Mouse (Mus musculus): ENCODE measurements at regions not wholly inside any gene's neighbourhood (a gene's known extent, or its start where the extent isn't known, plus 50 kb on each side); places are given as distances from the start of the nearest gene placed in this dataset.
A peak's percentile ranks its signal among the peaks of the same experiment; 100 is the strongest.

DNA sequence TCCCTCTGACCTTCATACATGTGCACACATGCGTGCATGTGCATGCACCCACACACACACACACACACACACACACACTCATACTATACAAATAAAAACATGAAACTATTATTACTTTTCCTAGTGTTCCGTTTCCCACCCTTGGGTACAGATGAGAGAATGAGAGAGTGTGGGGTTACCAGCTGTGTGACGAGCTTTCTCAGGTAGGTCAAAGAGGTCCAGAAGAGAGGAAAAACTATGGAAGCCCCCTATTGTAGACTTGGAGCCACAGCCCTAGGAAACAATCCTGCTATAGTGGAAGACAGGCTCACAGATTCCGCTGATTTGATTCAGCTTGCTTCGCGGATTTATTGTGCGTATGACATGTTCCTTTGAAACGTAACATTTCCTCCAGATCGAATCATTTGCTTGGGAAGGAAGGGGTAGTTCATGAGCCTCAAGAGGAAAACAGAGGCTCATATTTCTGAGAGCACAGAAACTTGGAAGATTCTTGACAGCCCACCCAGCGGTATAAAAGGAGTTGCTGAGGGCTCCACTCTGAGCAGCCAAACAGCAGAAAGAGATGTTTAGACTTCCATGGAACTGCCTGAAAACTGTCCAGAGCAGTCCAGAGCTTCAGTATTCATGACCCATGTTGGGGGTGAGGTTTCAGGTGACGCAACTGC lies 2486.9 kb upstream of the 5930422O12Rik start:
- no peaks in the 10 kb centered on the region for H3K36me3 ChIP-seq (replicated peaks; ENCODE audit: insufficient read depth, low read length)
- no peaks in the 10 kb centered on the region for H3K27me3 ChIP-seq (ENCODE audit: insufficient read depth, low read length)
- H3K4me3 ChIP-seq (ENCODE audit: low read depth, low read length), result no peak overlapping the region
- H3K27ac ChIP-seq (ENCODE audit: low read depth), result no peak overlapping the region
- 76% methylated on average over 11 of the region's 11 CpGs for WGBS (ENCODE audit: insufficient replicate concordance)
- no peaks in the 10 kb centered on the region for H3K9me3 ChIP-seq (ENCODE audit: low read length)
- TF ChIP-seq EP300 (IDR thresholded peaks at IDR 0.05; ENCODE audit: low read depth) (no peak), CTCF (IDR thresholded peaks at IDR 0.05; ENCODE audit: low read depth) (no peak)
- no peak overlapping the region for H3K9ac ChIP-seq (replicated peaks)
- DNase-seq, result no peak
- H3K4me2 ChIP-seq (ENCODE audit: low read depth, low read length), result no peak overlapping the region
- no peak for ATAC-seq
- H3K4me1 ChIP-seq (ENCODE audit: insufficient read depth), result no peaks in the 10 kb centered on the region

DNA sequence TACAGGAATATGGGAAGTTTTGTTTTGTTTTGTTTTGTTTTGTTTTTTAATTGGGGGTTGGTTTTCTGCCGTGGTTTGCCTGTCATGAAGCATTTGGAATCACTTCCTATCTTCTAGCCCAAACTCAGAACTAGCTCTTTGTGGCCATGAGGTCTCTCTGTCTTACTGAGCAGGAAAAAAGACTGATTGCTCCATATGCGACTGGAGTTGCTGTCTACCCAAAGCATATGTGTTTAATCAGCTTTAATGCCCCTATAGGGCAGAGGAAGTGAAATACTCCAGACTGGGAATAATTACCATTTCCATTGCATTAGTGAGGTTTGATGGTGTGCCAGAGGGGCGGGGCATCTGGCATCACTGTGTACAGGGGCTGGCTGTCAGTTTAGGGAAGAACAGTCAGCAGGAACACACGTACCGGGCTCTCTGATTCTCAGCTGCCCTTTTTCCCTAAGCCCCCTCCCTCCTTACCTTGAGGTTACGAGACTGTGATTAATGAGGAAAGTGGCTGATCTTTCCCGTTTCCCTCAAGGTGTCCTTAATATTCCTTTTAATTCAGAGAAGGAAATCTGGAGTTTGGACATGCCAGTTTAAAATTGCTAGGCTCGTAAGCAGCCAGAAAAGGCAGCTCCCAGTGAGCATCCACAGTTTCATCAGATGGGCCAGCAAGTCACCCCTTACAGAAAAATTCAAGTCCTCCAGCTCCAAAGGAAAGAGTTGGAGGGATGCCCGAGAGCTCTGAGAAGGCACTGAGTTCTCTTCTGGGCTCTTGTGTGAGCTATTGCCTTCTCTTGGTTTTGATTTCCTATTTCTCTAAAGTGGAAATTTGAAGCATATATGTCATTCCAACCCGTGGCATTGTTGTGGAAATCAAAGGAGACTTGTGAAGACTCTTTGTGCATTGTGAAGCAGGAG lies 2482.1 kb upstream of the 5930422O12Rik start:
- WGBS (ENCODE audit: insufficient replicate concordance), result 60% methylated on average over 10 of the region's 10 CpGs
- Histone ChIP-seq H3K4me2 (ENCODE audit: low read depth, low read length) (no peak overlapping the region), H3K9me3 (ENCODE audit: low read length) (no peaks in the 10 kb centered on the region), H3K4me3 (ENCODE audit: low read depth, low read length) (no peak overlapping the region), H3K27ac (ENCODE audit: low read depth) (no peak overlapping the region), H3K9ac (replicated peaks) (no peak overlapping the region), H3K27me3 (ENCODE audit: insufficient read depth, low read length) (no peaks in the 10 kb centered on the region), H3K4me1 (ENCODE audit: insufficient read depth) (no peaks in the 10 kb centered on the region), H3K36me3 (replicated peaks; ENCODE audit: insufficient read depth, low read length) (no peaks in the 10 kb centered on the region)
- no peak for TF ChIP-seq EP300 (IDR thresholded peaks at IDR 0.05; ENCODE audit: low read depth)
- TF ChIP-seq CTCF (IDR thresholded peaks at IDR 0.05; ENCODE audit: low read depth), result no peak
- ATAC-seq (no peak), DNase-seq (no peak)

DNA sequence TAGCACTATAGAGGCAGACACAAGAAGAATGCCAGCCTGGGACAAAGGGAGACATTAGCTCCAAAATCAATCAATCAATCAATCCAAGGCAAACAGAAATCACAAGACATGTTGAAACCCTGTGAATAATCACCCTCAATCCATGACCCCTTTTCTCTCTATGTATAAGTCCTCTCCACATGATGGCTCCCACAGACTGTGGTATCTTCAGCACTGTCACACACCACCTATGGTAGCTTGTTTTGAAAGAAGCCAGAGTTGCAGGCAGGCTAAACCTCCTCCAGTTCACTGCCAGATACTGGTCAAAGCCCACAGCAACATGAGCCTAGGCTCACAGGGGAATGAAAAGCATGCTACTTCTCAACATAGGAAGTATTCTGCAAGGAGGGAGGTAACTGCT lies 2475.7 kb upstream of the 5930422O12Rik start:
- Histone ChIP-seq H3K27me3 (ENCODE audit: insufficient read depth, low read length) (no peaks in the 10 kb centered on the region), H3K9me3 (ENCODE audit: low read length) (no peaks in the 10 kb centered on the region), H3K4me1 (ENCODE audit: insufficient read depth) (no peaks in the 10 kb centered on the region), H3K9ac (replicated peaks) (no peak overlapping the region), H3K4me2 (ENCODE audit: low read depth, low read length) (no peak overlapping the region), H3K36me3 (replicated peaks; ENCODE audit: insufficient read depth, low read length) (no peaks in the 10 kb centered on the region), H3K4me3 (ENCODE audit: low read depth, low read length) (no peak overlapping the region), H3K27ac (ENCODE audit: low read depth) (no peak overlapping the region)
- no peak for DNase-seq
- peak; percentile 51; the same call in 1 of the 2 replicates for ATAC-seq
- TF ChIP-seq CTCF (IDR thresholded peaks at IDR 0.05; ENCODE audit: low read depth) (peak; percentile 14; the same call in 1 of the 2 replicates), EP300 (IDR thresholded peaks at IDR 0.05; ENCODE audit: low read depth) (no peak)

DNA sequence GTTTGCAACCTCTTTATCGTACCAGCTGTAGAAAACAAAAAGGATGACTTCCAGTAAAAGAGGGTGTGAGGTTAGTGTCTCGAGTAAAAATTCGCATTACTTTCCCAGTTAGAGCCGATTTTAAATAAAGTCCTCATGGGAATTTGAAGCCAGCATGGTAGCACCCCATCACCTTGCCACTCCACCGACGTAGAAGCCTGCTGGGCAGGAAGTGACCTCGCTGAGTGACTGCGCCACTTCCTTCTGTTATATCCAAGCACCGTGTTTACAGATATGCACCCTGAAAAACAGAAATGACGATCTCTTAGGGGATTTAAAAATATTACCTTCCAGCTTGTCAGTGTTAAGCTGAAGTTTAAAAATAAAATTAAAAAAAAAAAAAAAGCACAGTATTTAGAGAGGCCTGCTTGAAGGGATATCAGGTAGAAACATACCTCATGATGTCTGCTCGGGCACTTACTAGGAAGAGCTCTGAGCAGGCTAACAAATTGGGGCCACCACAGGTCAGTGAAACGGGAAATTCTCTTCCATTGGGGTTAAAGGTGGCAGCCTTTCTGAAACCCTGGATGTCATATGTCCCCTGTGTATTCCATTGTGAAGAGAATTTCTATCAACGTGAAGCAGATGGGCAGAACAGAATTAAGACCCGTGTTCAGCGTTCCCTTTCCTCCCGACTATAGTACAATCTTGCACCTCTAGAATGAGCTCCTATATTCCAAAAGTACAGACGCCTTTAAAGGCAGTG lies 2468.9 kb upstream of the 5930422O12Rik start:
- H3K4me2 ChIP-seq (ENCODE audit: low read depth, low read length), result peak overlapping the region; percentile 49
- H3K27me3 ChIP-seq (ENCODE audit: insufficient read depth, low read length), result no peaks in the 10 kb centered on the region
- H3K27ac ChIP-seq (ENCODE audit: low read depth), result no peak overlapping the region
- H3K9ac ChIP-seq (replicated peaks), result no peak overlapping the region
- no peak for ATAC-seq
- H3K36me3 ChIP-seq (replicated peaks; ENCODE audit: insufficient read depth, low read length), result no peaks in the 10 kb centered on the region
- TF ChIP-seq CTCF (IDR thresholded peaks at IDR 0.05; ENCODE audit: low read depth) (no peak), EP300 (IDR thresholded peaks at IDR 0.05; ENCODE audit: low read depth) (no peak)
- H3K9me3 ChIP-seq (ENCODE audit: low read length), result no peaks in the 10 kb centered on the region
- no peaks in the 10 kb centered on the region for H3K4me1 ChIP-seq (ENCODE audit: insufficient read depth)
- 39% methylated on average over 17 of the region's 17 CpGs for WGBS (ENCODE audit: insufficient replicate concordance)
- H3K4me3 ChIP-seq (ENCODE audit: low read depth, low read length), result no peak overlapping the region
- no peak for DNase-seq

DNA sequence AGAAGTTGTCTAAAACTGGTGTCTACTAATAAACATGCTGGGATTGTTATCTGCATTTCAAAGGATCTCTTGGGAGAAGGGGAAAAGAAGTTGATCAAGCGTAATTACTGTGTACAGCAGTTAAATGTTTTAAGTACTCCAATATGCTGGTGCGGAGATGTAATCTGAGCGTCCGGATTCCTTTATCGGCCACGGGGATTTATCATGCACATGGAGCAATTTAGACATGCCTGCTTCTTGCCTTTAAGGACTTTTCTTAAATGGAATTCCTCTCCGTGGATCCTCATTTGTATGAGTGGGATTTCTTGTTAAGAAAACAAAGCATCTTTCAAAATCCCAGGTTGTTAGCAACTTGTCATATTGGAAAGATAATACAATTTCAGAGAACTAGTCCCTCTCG lies 2468.0 kb upstream of the 5930422O12Rik start:
- Histone ChIP-seq H3K4me2 (ENCODE audit: low read depth, low read length) (no peak overlapping the region), H3K27ac (ENCODE audit: low read depth) (no peak overlapping the region), H3K4me1 (ENCODE audit: insufficient read depth) (no peaks in the 10 kb centered on the region), H3K4me3 (ENCODE audit: low read depth, low read length) (no peak overlapping the region), H3K27me3 (ENCODE audit: insufficient read depth, low read length) (no peaks in the 10 kb centered on the region), H3K9me3 (ENCODE audit: low read length) (no peaks in the 10 kb centered on the region), H3K9ac (replicated peaks) (no peak overlapping the region), H3K36me3 (replicated peaks; ENCODE audit: insufficient read depth, low read length) (no peaks in the 10 kb centered on the region)
- WGBS (ENCODE audit: insufficient replicate concordance), result 80% methylated on average over 8 of the region's 8 CpGs
- DNase-seq, result no peak
- TF ChIP-seq CTCF (IDR thresholded peaks at IDR 0.05; ENCODE audit: low read depth) (no peak), EP300 (IDR thresholded peaks at IDR 0.05; ENCODE audit: low read depth) (no peak)
- ATAC-seq, result no peak

DNA sequence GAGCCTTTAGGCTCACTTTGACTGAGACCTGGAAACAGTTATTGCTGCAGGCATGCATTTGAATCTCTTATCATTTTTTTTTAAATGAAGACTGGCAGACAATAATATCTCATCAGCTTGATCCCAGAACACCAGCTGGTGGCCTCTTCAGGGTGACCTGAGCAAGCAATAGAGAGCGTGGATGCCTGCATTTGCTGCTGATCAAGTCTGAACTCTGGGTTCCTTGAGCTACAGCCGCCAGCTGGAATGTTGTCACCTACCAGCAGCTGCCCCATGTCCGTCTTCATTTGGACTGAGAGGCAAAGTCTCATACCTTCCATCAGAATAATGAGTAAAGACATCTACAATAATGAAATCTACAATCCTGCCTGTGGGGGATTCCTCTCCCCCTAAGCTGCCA lies 2466.3 kb upstream of the 5930422O12Rik start:
- ATAC-seq, result no peak

More for the DNA sequence above, 2466.3 kb upstream of the 5930422O12Rik start:
- no peak for TF ChIP-seq EP300 (IDR thresholded peaks at IDR 0.05; ENCODE audit: low read depth)
- TF ChIP-seq CTCF (IDR thresholded peaks at IDR 0.05; ENCODE audit: low read depth), result no peak
- H3K4me3 ChIP-seq (ENCODE audit: low read depth, low read length), result no peak overlapping the region
- no peak overlapping the region for H3K9ac ChIP-seq (replicated peaks)
- DNase-seq, result no peak
- H3K9me3 ChIP-seq (ENCODE audit: low read length), result no peaks in the 10 kb centered on the region
- no peak overlapping the region for H3K4me2 ChIP-seq (ENCODE audit: low read depth, low read length)
- H3K27me3 ChIP-seq (ENCODE audit: insufficient read depth, low read length), result no peaks in the 10 kb centered on the region
- no peaks in the 10 kb centered on the region for H3K36me3 ChIP-seq (replicated peaks; ENCODE audit: insufficient read depth, low read length)
- WGBS (ENCODE audit: insufficient replicate concordance), result 74% methylated on average over 3 of the region's 3 CpGs
- H3K27ac ChIP-seq (ENCODE audit: low read depth), result no peak overlapping the region
- H3K4me1 ChIP-seq (ENCODE audit: insufficient read depth), result no peaks in the 10 kb centered on the region
